Mouse (Mus musculus): ENCODE data around the gene Bysl. TPM values are rescaled to one million over a fixed set of nuclear protein-coding genes. Genes with fewer than 3 reads are reported as not detected.

Gene Bysl
- total and polyA plus RNA-seq, 2 experiments, result 2.5 to 8.1 TPM

GRCm38 (mm10) chr17:47648966-47649365 is 37.7 kb upstream of the Bysl start:
- Histone ChIP-seq H3K4me3 (ENCODE audit: insufficient read depth, low read depth, low read length) (no peak overlapping the region), H3K9ac (ENCODE audit: low read depth, low read length) (no peak overlapping the region), H3K79me2 (ENCODE audit: control insufficient read depth, insufficient read depth, low read length) (no peaks in the 10 kb centered on the region; the same call in 1 of the 2 replicates), H3K27ac (replicated peaks; ENCODE audit: insufficient read depth, low read depth, low read length) (no peak overlapping the region), H3K27me3 (ENCODE audit: control insufficient read depth, insufficient read depth, low read length) (no peaks in the 10 kb centered on the region), H3K4me1 (ENCODE audit: control insufficient read depth, insufficient read depth, low read length) (no peaks in the 10 kb centered on the region), H3K36me3 (ENCODE audit: control insufficient read depth, insufficient read depth, low read length) (no peaks in the 10 kb centered on the region)
- TF ChIP-seq CTCF (IDR thresholded peaks at IDR 0.05; ENCODE audit: low read depth, low read length) (no peak), POLR2A (IDR thresholded peaks at IDR 0.05; ENCODE audit: extremely low read depth, insufficient read depth, low read length) (no peak)
- no peak for DNase-seq (ENCODE audit: extremely low read depth, low read depth, low spot score)
- 84% methylated on average over 4 of the region's 4 CpGs for WGBS

GRCm38 (mm10) chr17:47646683-47647082 is 35.4 kb upstream of the Bysl start:
- peak; percentile 55 for TF ChIP-seq CTCF (IDR thresholded peaks at IDR 0.05; ENCODE audit: low read depth, low read length)
- no peak for TF ChIP-seq POLR2A (IDR thresholded peaks at IDR 0.05; ENCODE audit: extremely low read depth, insufficient read depth, low read length)
- Histone ChIP-seq H3K36me3 (ENCODE audit: control insufficient read depth, insufficient read depth, low read length) (no peaks in the 10 kb centered on the region), H3K4me1 (ENCODE audit: control insufficient read depth, insufficient read depth, low read length) (no peaks in the 10 kb centered on the region), H3K27me3 (ENCODE audit: control insufficient read depth, insufficient read depth, low read length) (no peaks in the 10 kb centered on the region), H3K27ac (replicated peaks; ENCODE audit: insufficient read depth, low read depth, low read length) (no peak overlapping the region), H3K9ac (ENCODE audit: low read depth, low read length) (no peak overlapping the region), H3K4me3 (ENCODE audit: insufficient read depth, low read depth, low read length) (no peak overlapping the region), H3K79me2 (ENCODE audit: control insufficient read depth, insufficient read depth, low read length) (no peaks in the 10 kb centered on the region; the same call in 1 of the 2 replicates)
- peak; percentile 76 for DNase-seq (ENCODE audit: extremely low read depth, low read depth, low spot score)
- whole genome bisulfite sequencing, result 93% methylated on average over 1 of the region's 1 CpGs

- Histone ChIP-seq H3K27me3 (ENCODE audit: control insufficient read depth, insufficient read depth, low read length) (no peaks in the 10 kb centered on the region), H3K36me3 (ENCODE audit: control insufficient read depth, insufficient read depth, low read length) (no peaks in the 10 kb centered on the region), H3K4me3 (ENCODE audit: insufficient read depth, low read depth, low read length) (no peak overlapping the region), H3K79me2 (ENCODE audit: control insufficient read depth, insufficient read depth, low read length) (0 out of 2 replicates have a peak, but pooled peaks cover 3% of the 10 kb centered on the region), H3K27ac (replicated peaks; ENCODE audit: insufficient read depth, low read depth, low read length) (no peak overlapping the region), H3K9ac (ENCODE audit: low read depth, low read length) (no peak overlapping the region), H3K4me1 (ENCODE audit: control insufficient read depth, insufficient read depth, low read length) (no peaks in the 10 kb centered on the region)
- 97% methylated on average over 2 of the region's 2 CpGs for WGBS
- TF ChIP-seq CTCF (IDR thresholded peaks at IDR 0.05; ENCODE audit: low read depth, low read length) (no peak), POLR2A (IDR thresholded peaks at IDR 0.05; ENCODE audit: extremely low read depth, insufficient read depth, low read length) (no peak)
- DNase-seq (ENCODE audit: extremely low read depth, low read depth, low spot score), result peak; percentile 36
Measured at GRCm38 (mm10) chr17:47642992-47643391, 31.7 kb upstream of the Bysl start.

- 83% methylated on average over 7 of the region's 7 CpGs for WGBS
- 0 out of 2 replicates have a peak, but pooled peaks cover 2% of the 10 kb centered on the region for H3K36me3 ChIP-seq (ENCODE audit: control insufficient read depth, insufficient read depth, low read length)
- no peaks in the 10 kb centered on the region for H3K27me3 ChIP-seq (ENCODE audit: control insufficient read depth, insufficient read depth, low read length)
- H3K9ac ChIP-seq (ENCODE audit: low read depth, low read length), result no peak overlapping the region
- no peaks in the 10 kb centered on the region for H3K4me1 ChIP-seq (ENCODE audit: control insufficient read depth, insufficient read depth, low read length)
- no peak overlapping the region for H3K27ac ChIP-seq (replicated peaks; ENCODE audit: insufficient read depth, low read depth, low read length)
- H3K79me2 ChIP-seq (ENCODE audit: control insufficient read depth, insufficient read depth, low read length), result peaks cover 9% of the 10 kb centered on the region; the same call in 1 of the 2 replicates
- no peak for TF ChIP-seq CTCF (IDR thresholded peaks at IDR 0.05; ENCODE audit: low read depth, low read length)
- no peak for TF ChIP-seq POLR2A (IDR thresholded peaks at IDR 0.05; ENCODE audit: extremely low read depth, insufficient read depth, low read length)
- no peak for DNase-seq (ENCODE audit: extremely low read depth, low read depth, low spot score)
- no peak overlapping the region for H3K4me3 ChIP-seq (ENCODE audit: insufficient read depth, low read depth, low read length)
Measured at GRCm38 (mm10) chr17:47633999-47634770, 22.9 kb upstream of the Bysl start.

- no peak for DNase-seq (ENCODE audit: extremely low read depth, low read depth, low spot score)
- TF ChIP-seq CTCF (IDR thresholded peaks at IDR 0.05; ENCODE audit: low read depth, low read length) (no peak), POLR2A (IDR thresholded peaks at IDR 0.05; ENCODE audit: extremely low read depth, insufficient read depth, low read length) (no peak)
- H3K4me1 ChIP-seq (ENCODE audit: control insufficient read depth, insufficient read depth, low read length), result peaks cover 7% of the 10 kb centered on the region
- H3K27ac ChIP-seq (replicated peaks; ENCODE audit: insufficient read depth, low read depth, low read length), result no peak overlapping the region
- 0 out of 2 replicates have a peak, but pooled peaks cover 2% of the 10 kb centered on the region for H3K36me3 ChIP-seq (ENCODE audit: control insufficient read depth, insufficient read depth, low read length)
- H3K79me2 ChIP-seq (ENCODE audit: control insufficient read depth, insufficient read depth, low read length), result peaks cover 6% of the 10 kb centered on the region; the same call in 1 of the 2 replicates
- no peak overlapping the region for H3K4me3 ChIP-seq (ENCODE audit: insufficient read depth, low read depth, low read length)
- no peak overlapping the region for H3K9ac ChIP-seq (ENCODE audit: low read depth, low read length)
- 77% methylated on average over 4 of the region's 4 CpGs for WGBS
- H3K27me3 ChIP-seq (ENCODE audit: control insufficient read depth, insufficient read depth, low read length), result no peaks in the 10 kb centered on the region
Measured at GRCm38 (mm10) chr17:47632181-47632840, 21.0 kb upstream of the Bysl start.

Measured in liver, adult 2 months (tissue).